Mouse (Mus musculus): ENCODE measurements at regions not wholly inside any gene's neighbourhood (a gene's known extent, or its start where the extent isn't known, plus 50 kb on each side); places are given as distances from the start of the nearest gene placed in this dataset.
A peak's percentile ranks its signal among the peaks of the same experiment; 100 is the strongest.

DNA sequence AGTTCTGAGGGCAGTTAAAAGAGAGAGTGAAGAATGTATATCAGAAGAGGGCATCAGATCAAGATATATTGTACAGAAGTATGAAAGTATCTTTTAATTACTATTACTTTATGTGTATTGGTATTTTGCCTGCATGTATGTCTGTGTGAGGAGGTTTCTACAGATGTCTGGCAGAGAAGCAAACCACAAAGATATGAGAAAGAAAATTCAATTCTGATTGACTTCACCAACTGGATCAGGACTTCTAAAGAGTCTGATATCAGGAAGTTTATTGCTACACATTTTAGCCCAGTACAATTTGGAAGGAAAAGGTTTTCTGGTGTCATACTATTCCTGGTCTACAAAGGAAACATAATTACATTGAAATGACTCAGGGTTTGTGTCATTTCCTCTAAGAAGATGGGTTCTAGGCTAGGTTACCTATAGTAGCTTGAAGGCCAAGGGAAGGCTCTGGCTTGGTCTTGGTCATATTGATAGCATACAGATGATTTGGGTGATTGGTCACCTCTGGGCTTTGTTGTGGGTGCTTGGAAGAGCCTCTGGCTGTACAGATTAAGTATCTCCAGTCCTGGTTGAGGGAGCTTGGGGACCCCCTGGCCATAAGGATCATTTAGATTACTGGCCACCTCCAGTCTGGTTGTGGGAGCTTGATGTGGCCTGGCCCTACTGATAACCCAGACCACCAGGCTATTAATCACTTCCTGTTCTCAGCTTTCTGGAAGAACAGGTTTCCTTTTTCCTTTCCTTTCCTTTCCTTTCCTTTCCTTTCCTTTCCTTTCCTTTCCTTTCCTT is 275.1 kb upstream of the Pkn2 start:
- TF ChIP-seq CTCF (IDR thresholded peaks at IDR 0.05), result no peak
- no peak for DNase-seq (ENCODE audit: extremely low spot score in 1 of 2, low spot score in 2 of 2)
- Histone ChIP-seq H3K4me3 (no peak overlapping the region), H3K27ac (no peak overlapping the region)
- intact Hi-C loops (cut with DNase I), result loop anchor here (10.0 kb wide), 1 partner anchor 142 kb away; no protein-coding TSS in a partner anchor

DNA sequence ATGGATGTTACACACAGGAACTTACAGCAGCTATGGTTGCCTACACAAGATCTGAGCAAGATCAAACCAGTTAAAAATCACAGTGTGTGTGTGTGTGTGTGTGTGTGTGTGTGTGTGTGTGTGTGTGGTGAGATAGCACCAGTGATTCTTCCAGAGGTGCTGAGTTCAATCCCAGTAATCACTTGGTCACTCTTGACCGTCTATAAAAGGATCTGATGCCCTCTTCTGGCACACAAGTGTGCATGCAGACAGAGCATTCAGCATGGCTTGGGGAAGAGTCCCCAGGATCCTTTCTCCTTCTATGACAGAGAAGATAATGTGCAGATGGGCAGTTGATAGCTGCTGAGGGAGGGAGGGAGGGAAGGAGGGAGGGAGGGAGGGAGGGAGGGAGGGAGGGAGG is 274.4 kb upstream of the Pkn2 start:
- no peak; the same call in 1 of the 2 replicates for TF ChIP-seq CTCF (IDR thresholded peaks at IDR 0.05)
- Histone ChIP-seq H3K27ac (no peak overlapping the region), H3K4me3 (no peak overlapping the region)
- DNase-seq (ENCODE audit: extremely low spot score in 1 of 2, low spot score in 2 of 2), result no peak
- intact Hi-C loops (cut with DNase I), result loop anchor here (10.0 kb wide), 1 partner anchor 141 kb away; no protein-coding TSS in a partner anchor

DNA sequence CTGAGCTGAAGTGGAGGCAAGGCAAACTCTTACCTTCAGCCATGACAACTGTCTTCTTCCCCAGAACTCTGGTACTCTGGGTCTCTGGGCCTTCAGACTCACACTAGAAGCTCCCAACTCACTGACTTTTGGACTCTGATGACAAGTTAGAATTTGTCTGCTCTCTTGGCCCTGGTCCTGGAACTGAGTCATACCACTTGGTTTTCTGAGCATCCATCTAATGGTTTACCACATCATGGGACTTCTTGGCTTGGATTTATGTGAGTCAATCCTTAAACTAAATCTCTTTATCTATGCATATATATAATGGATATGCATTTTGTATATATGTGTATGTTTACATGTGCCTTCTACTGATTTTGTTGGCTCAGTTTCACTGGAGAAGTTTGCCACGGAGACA is 273.8 kb upstream of the Pkn2 start:
- TF ChIP-seq CTCF (IDR thresholded peaks at IDR 0.05), result no peak
- no peak for DNase-seq (ENCODE audit: extremely low spot score in 1 of 2, low spot score in 2 of 2)

DNA sequence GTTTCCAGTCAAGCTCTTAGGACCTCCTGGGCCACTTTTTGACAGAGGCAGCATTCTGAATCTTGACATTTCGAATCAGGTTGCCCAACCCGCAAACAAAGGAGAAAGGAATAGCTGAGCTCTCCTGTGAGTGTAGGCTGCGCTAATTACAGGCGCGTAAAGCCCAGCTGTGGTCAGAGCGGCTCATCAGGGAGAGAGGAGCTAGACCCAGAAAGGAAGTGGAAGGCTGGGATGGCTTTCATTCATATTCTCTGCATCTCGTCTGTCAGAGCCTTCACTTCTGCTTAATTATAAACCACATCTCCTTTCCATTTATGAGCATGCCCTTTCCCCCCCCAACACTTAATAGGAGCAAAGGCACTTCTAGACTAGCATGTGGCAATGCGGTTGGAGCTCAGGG is 265.7 kb upstream of the Pkn2 start:
- no peak overlapping the region for H3K4me3 ChIP-seq
- TF ChIP-seq CTCF (IDR thresholded peaks at IDR 0.05), result no peak
- DNase-seq (ENCODE audit: extremely low spot score in 1 of 2, low spot score in 2 of 2), result no peak
- no peak overlapping the region for H3K27ac ChIP-seq
- intact Hi-C loops (cut with DNase I), result no loop called here

More for the DNA sequence above, 273.8 kb upstream of the Pkn2 start:
- no peak overlapping the region for H3K4me3 ChIP-seq
- H3K27ac ChIP-seq, result no peak overlapping the region
- intact Hi-C loops (cut with DNase I), result loop anchor here (10.0 kb wide), 1 partner anchor 141 kb away; no protein-coding TSS in a partner anchor

DNA sequence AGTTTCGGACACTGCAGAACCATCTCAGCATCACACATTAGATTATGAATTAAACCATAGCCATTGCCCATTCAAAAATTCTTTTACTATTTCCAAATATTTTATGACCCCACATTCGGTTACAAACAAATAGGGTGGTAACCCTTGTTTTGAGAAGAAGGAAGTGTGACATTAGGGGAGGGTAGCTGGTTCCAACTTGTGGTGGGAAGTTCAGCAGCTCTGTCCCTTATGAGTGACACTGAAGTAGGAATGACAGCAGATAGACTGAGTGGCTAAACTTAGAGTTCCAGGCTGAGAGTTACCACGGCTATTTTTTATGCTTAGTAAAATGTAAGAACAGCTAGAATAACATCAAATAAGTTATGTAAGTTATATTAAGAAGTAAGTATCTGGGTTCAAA is 257.1 kb upstream of the Pkn2 start:
- H3K4me3 ChIP-seq, result no peak overlapping the region
- no peak for DNase-seq (ENCODE audit: extremely low spot score in 1 of 2, low spot score in 2 of 2)
- intact Hi-C loops (cut with DNase I), result no loop called here
- H3K27ac ChIP-seq, result no peak overlapping the region
- no peak for TF ChIP-seq CTCF (IDR thresholded peaks at IDR 0.05)

DNA sequence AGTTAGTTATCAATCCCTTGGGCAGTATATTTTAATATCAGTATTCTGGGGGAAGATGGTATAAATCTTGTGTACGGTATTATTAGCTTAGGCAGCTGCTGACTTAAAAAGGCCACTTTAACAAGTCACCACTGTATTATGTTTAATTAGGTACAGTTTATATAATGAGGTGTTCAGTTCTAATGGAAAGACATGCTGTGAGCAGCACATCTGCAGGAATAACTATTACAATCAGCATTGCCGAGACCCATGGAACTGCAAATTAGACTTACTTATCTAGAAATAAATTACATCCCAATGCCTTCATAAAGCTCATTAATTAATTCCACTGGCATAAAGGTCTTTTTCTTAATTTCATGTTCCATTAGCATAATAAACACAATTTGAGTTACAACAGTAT is 252.7 kb upstream of the Pkn2 start:
- no peak for DNase-seq (ENCODE audit: extremely low spot score in 1 of 2, low spot score in 2 of 2)
- no peak overlapping the region for H3K4me3 ChIP-seq
- intact Hi-C loops (cut with DNase I), result no loop called here
- no peak overlapping the region for H3K27ac ChIP-seq
- TF ChIP-seq CTCF (IDR thresholded peaks at IDR 0.05), result no peak

DNA sequence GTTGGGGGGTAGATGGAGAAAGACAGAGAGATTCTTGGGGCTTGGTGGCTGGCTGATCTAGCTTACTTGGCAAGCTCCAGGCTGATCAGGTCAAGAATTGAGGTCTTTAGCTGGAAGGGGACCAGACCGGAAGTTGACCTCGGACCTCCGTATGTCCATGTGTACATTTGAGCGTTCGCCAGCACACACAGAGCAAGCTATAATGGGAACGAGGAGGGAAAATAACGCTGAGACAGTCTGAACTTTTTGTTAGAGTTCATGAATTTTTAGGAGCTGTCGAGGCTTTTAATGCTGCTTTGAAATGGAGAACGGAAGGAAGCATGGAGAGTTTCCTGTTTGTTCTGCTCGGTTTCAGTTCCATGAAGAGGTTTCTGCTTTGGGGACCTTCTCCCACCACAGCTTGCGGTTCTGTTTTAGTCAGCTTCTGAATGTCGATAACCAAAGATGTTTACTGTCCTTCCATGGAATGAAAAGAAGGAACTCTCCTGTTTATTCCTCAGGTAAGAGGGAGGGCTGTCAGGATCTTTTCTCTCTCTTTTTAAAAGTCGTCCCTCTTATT is 226.0 kb upstream of the Pkn2 start:
- intact Hi-C loops (cut with DNase I), result loop anchor here (10.0 kb wide), 1 partner anchor 1097 kb away; the partner anchor contains the start of gene Lmo4
- no peak for DNase-seq (ENCODE audit: extremely low spot score in 1 of 2, low spot score in 2 of 2)
- Histone ChIP-seq H3K4me3 (no peak overlapping the region), H3K27ac (no peak overlapping the region)
- TF ChIP-seq CTCF (IDR thresholded peaks at IDR 0.05), result no peak

DNA sequence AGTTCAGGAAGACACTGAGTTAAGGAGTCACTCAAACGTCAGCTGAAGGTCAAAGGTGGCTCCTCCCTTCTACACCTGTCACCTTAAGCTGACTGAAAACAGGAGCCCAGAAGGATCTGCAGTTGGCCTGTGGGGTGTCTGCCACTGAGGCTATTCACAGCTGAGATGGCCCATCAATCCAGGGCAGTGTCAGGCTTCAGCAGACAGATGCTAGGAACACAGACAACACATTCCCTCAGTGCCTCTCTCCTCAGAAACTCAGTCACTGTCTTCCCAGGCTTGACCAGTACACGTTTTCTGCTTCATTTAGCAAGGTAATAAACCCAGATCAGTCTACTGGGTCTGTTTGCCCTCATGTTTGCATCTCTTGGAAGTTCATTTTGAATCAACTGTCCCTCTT is 222.9 kb upstream of the Pkn2 start:
- Histone ChIP-seq H3K4me3 (no peak overlapping the region), H3K27ac (no peak overlapping the region)
- intact Hi-C loops (cut with DNase I), result loop anchor here (5.0 to 10.0 kb wide), 3 partner anchors 133 to 1100 kb away; partner anchors contain the start of gene Lmo4
- DNase-seq (ENCODE audit: extremely low spot score in 1 of 2, low spot score in 2 of 2), result no peak
- no peak for TF ChIP-seq CTCF (IDR thresholded peaks at IDR 0.05)

DNA sequence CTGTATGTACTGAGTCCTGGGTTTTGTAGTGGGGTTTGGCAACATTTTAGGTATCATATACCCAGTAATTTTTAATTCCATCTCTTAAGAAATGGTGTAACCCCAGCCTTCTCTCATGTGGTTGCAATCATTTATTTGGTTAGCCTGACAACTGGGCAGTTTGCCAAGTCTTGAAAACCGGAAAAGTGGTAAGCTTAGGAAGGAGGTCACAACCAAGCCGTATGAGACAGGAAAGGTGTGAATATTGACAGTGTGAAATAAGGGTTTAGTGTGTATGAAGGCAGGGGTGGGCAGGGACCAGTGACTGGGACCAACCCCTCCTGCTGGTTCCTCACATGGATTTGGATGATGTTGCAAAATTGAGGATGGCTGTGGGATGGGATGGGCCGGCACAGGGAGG is 221.5 kb upstream of the Pkn2 start:
- intact Hi-C loops (cut with DNase I), result loop anchor here (5.0 to 10.0 kb wide), 3 partner anchors 134 to 1101 kb away; partner anchors contain the start of gene Lmo4
- no peak for DNase-seq (ENCODE audit: extremely low spot score in 1 of 2, low spot score in 2 of 2)
- TF ChIP-seq CTCF (IDR thresholded peaks at IDR 0.05), result no peak
- Histone ChIP-seq H3K27ac (no peak overlapping the region), H3K4me3 (no peak overlapping the region)

DNA sequence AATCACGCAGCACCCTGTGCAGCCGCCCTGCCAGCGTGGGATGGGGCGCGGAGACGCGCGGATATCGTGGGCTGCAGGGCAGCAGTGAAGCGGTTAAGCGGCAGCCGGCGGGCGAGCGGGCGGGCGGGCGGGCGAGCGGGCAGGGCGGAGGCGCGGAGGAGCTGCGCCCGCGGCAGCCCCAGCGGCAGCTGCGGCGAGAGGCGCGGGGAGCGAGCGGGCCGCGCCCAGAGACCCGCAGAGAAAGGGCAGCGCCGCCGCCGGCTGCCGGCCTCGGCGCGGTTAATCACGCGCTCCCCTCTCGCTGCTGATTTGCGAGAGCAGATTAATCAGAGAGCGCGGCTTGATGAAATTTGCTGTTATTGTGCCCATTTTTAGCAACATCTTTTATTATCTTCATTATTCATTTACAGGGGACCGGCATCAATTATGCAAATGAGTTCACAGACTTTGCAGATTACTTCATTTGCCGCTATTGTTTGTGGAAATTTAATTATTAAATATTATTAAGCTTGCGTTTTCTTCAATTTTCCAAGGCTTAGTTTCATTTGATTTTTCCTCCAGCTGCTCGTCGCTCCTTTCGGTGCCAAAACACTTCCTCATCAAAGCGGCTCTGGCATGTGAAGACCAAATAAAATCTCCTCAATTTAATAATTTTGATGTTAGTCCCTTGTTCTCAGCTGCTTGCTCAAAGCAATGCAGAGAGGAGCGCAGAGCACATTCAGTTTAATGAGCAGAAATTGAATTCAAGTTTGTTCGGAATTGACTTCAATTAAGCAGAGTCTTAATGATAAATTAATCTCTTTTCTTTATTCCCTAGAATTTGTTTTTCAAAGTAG is 219.2 kb upstream of the Pkn2 start:
- peak; percentile 37 to 44 for DNase-seq (ENCODE audit: extremely low spot score in 1 of 2, low spot score in 2 of 2)
- intact Hi-C loops (cut with DNase I), result loop anchor here (5.0 to 10.0 kb wide), 3 partner anchors 136 to 1104 kb away; partner anchors contain the start of gene Lmo4
- peak overlapping the region; percentile 89 for H3K27ac ChIP-seq
- peak overlapping the region; percentile 59 for H3K4me3 ChIP-seq
- no peak for TF ChIP-seq CTCF (IDR thresholded peaks at IDR 0.05)

DNA sequence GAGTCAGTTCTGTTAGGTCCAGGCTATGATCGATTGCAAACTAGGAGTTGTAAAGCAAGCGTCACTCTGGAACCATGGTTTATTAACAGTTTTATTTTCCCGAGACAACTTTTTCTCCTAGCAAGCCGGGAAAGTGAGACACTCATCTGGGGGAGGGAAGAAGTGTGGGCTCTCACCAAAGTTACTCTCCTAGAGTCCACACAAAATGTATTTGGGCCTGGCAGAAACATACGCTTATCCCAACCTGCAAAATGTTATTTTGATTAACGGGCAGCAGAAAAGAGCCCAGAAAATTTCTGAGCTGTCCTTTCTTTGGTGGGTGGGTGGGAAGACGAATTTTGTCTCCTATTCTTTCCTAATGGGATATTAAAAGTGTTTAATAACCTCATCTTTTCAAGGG is 218.4 kb upstream of the Pkn2 start:
- intact Hi-C loops (cut with DNase I), result loop anchor here (5.0 to 10.0 kb wide), 3 partner anchors 137 to 1105 kb away; partner anchors contain the start of gene Lmo4
- peak overlapping the region; percentile 59 for H3K4me3 ChIP-seq
- H3K27ac ChIP-seq, result peak overlapping the region; percentile 65
- no peak for DNase-seq (ENCODE audit: extremely low spot score in 1 of 2, low spot score in 2 of 2)
- no peak for TF ChIP-seq CTCF (IDR thresholded peaks at IDR 0.05)

DNA sequence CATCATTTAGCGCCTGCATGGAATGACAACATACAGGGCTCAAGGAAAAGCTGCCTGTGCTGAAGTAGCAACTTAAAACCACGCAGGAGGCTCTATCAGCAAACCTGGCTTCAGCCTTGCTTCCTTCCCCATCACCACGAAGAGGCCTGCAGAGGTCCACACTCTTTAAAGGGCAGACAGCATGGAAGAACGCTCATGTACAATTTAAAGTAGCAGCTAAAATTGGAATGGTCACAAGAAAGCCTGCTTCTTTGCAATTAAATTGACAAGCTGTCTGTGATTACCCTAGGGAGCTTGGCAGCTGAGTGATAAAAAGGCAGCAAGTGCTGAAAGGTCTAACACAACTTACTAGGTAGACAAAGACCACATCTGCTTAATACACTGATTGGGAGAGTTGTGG is 210.4 kb upstream of the Pkn2 start:
- no peak for TF ChIP-seq CTCF (IDR thresholded peaks at IDR 0.05)
- Histone ChIP-seq H3K4me3 (no peak overlapping the region), H3K27ac (no peak overlapping the region)
- no peak for DNase-seq (ENCODE audit: extremely low spot score in 1 of 2, low spot score in 2 of 2)
- intact Hi-C loops (cut with DNase I), result no loop called here

Measured in left cerebral cortex, adult 2 months (tissue).